Mouse (Mus musculus): ENCODE measurements at regions not wholly inside any gene's neighbourhood (a gene's known extent, or its start where the extent isn't known, plus 50 kb on each side); places are given as distances from the start of the nearest gene placed in this dataset.
"Not testable (repeated sequence)": the region's sequence is repeated elsewhere in the genome, so short reads cannot be mapped to it uniquely, and the experiment has no call there.

GRCm38 (mm10) chr2:39420696-39421095 lies 194.4 kb upstream of the Ppp6c start:
- DNase-seq = no peak

- peak; percentile 12 to 39 for DNase-seq
Measured at GRCm38 (mm10) chr2:39400336-39400735, 174.1 kb upstream of the Ppp6c start.

- DNase-seq = no peak
Measured at GRCm38 (mm10) chr2:39399523-39399922, 173.3 kb upstream of the Ppp6c start.

GRCm38 (mm10) chr2:39394643-39395042 lies 168.4 kb upstream of the Ppp6c start:
- DNase-seq = no peak

- DNase-seq = no peak
Measured at GRCm38 (mm10) chr2:39377264-39377663, 151.0 kb upstream of the Ppp6c start.

- peak; percentile 90 to 96 for DNase-seq
Measured at GRCm38 (mm10) chr2:39373068-39373779, 147.0 kb upstream of the Ppp6c start.

GRCm38 (mm10) chr2:39344207-39344606 lies 118.0 kb upstream of the Ppp6c start:
- no peak for DNase-seq

GRCm38 (mm10) chr2:39340406-39340805 lies 114.2 kb upstream of the Ppp6c start:
- no peak for DNase-seq

- DNase-seq = no peak
Measured at GRCm38 (mm10) chr2:39338832-39339649, 112.8 kb upstream of the Ppp6c start.

- DNase-seq = no peak
Measured at GRCm38 (mm10) chr2:39337524-39337923, 111.3 kb upstream of the Ppp6c start.

- peak; percentile 1 to 18 for DNase-seq
Measured at GRCm38 (mm10) chr2:39325715-39326493, 99.7 kb upstream of the Ppp6c start.

GRCm38 (mm10) chr2:39325122-39325521 lies 98.9 kb upstream of the Ppp6c start:
- DNase-seq = not testable (repeated sequence)

- DNase-seq = no peak
Measured at GRCm38 (mm10) chr2:39299798-39300382, 73.6 kb upstream of the Ppp6c start.

- no peak for DNase-seq
Measured at GRCm38 (mm10) chr2:39299290-39299689, 73.0 kb upstream of the Ppp6c start.

GRCm38 (mm10) chr2:39295435-39295834 lies 69.2 kb upstream of the Ppp6c start:
- DNase-seq = no peak

- no peak for DNase-seq
Measured at GRCm38 (mm10) chr2:39278218-39278617, 52.0 kb upstream of the Ppp6c start.

Data from heart, adult 18-20 months (tissue).